Mouse (Mus musculus) T-helper 1 cell (primary cell): ENCODE measurements at regions not wholly inside any gene's neighbourhood (a gene's known extent, or its start where the extent isn't known, plus 50 kb on each side); places are given as distances from the start of the nearest gene placed in this dataset.

ENCODE experiments used
- in situ Hi-C: fragments of 300-600 bp; cut with MboI, MseI; formaldehyde crosslinking; loops from one replicate; pipeline ENCODE4 v1.15.1; 2025; ENCODE audit warnings: high pct_unique_total_duplicates

DNA sequence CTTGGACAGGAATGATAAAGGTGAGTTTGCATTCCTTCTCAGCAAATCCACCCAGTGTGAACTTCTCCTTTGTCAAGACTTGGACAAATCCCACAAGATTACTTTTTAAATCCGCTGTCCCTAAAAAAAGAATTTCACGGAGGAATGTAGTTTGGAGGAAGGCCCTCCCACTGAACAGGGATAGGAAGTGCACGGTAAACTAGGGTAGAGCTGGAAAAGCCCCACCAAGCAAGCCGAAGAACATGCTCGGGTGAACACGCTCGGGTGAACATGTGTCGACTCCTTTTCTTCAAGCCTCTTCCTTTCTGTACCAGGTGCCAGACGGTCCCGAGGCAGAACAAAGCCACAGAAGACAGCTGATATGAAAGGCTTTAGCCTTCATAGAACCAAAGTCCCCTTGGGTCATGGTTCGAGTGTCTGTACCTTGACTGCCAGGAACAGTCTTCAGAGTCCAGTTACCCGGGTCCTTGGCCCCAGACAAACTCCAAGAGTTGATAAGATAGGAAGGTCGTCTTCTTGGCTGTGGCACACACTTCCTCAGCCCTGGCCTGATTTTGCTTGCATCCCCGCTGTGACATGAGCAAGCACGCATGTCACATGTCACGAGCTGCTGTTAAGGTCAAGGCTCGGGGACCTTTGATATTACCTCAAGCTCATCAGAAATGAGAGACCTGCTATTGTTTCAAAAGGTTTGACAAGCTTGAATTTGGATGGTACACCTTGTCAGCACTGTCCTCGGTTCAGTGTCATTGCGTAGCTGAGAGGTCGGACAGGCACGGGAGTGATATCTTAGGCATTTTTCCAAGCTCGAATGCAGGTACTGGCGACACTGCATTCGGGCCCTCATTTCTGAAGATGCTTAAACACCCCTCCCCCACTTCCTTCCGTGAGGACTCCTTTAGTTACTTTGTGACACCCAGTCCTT lies 51.5 kb upstream of the Ryk start:
- in situ Hi-C loops = loop anchor here (5.0 kb wide), 2 partner anchors 66 to 151 kb away; partner anchors contain the start of gene Amotl2

GRCm38 (mm10) chr9:102784329-102785026 lies 50.2 kb upstream of the Ryk start:
- in situ Hi-C loops = loop anchor here (5.0 kb wide), 2 partner anchors 67 to 152 kb away; partner anchors contain the start of gene Amotl2
